Mouse (Mus musculus) heart, adult 2 months (tissue): Measurements from ENCODE around the gene Xylt1. TPM values are rescaled to one million over a fixed set of nuclear protein-coding genes. Genes with fewer than 3 reads are reported as not detected.

Experiments used
- DNase-seq, 2 experiments: peaks; one replicate each; pipeline ENCODE4 v3.0.0; 2021
- H3K27ac ChIP-seq: fragments of 200-600 bp; 2 replicates; pipeline ENCODE4 v1.8.1; 2022
- H3K27me3 ChIP-seq: fragments of 200-500 bp; 2 replicates; pipeline ENCODE4 v1.6.1; 2012; ENCODE audit warnings: mild to moderate bottlenecking, low read length, inconsistent platforms, mixed read lengths; ENCODE audit not compliant: control insufficient read depth, insufficient read depth
- H3K36me3 ChIP-seq: fragments of 200-500 bp; 2 replicates; pipeline ENCODE4 v1.6.1; 2012; ENCODE audit warnings: low read length, inconsistent platforms; ENCODE audit not compliant: control insufficient read depth, insufficient read depth
- H3K4me1 ChIP-seq: fragments of 200-500 bp; 2 replicates; pipeline ENCODE4 v1.6.1; 2011; ENCODE audit warnings: low read length; ENCODE audit not compliant: control insufficient read depth, insufficient read depth
- H3K4me3 ChIP-seq: fragments of 200-600 bp; 2 replicates; pipeline ENCODE4 v1.8.1; 2022
- H3K79me2 ChIP-seq: fragments of 200-500 bp; replicated peaks from 2 replicates; pipeline ENCODE4 v1.6.1; 2012; ENCODE audit warnings: mild to moderate bottlenecking, inconsistent platforms, low read length, moderate library complexity, mixed read lengths; ENCODE audit not compliant: control insufficient read depth, insufficient read depth
- H3K9ac ChIP-seq: fragments of 200-500 bp; 2 replicates; pipeline ENCODE4 v1.6.1; 2012; ENCODE audit warnings: low read depth, mild to moderate bottlenecking, control low read depth, inconsistent platforms, low read length, mixed read lengths
- CTCF ChIP-seq: fragments of 200-600 bp; IDR thresholded peaks from 2 replicates; pipeline ENCODE4 v1.8.1; 2022; ENCODE audit warnings: antibody characterized with exemption, mild to moderate bottlenecking, moderate library complexity
- EP300 ChIP-seq: fragments of 200-500 bp; IDR thresholded peaks from 2 replicates; pipeline ENCODE4 v1.6.1; 2011; ENCODE audit warnings: low read depth, low read length, control low read depth; ENCODE audit not compliant: insufficient read depth
- POLR2A ChIP-seq: fragments of 200-500 bp; IDR thresholded peaks from 2 replicates; pipeline ENCODE4 v1.6.1; 2011; ENCODE audit warnings: mild to moderate bottlenecking, low read depth, low read length, control low read depth; ENCODE audit not compliant: insufficient read depth
- WGBS: fragments of 180-500 bp; shearing (Covaris S2); methylation state at CpG from one replicate; pipeline ENCODE4 v1.1.7; 2018; 5-methylcytosine and 5-hydroxymethylcytosine counted together
- intact Hi-C: fragments of 180-260 bp; cut with DNase I; formaldehyde crosslinking; loops from one replicate; pipeline ENCODE4 v1.15.1; 2025
- polyA plus RNA-seq: library from polyadenylated mRNA; depleted of rRNA; stranded (reverse); fragments of >200 nt; gene quantifications from 2 replicates; pipeline ENCODE4 v1.2.3, GENCODE M21; 2012
- total RNA-seq, 2 experiments: library from RNA; stranded (reverse); gene quantifications; 2 replicates each; pipeline ENCODE4 v1.2.3; 2021

Gene Xylt1
- total and polyA plus RNA-seq, 3 experiments, result 1.2 to 2.3 (median 1.4) TPM

DNA sequence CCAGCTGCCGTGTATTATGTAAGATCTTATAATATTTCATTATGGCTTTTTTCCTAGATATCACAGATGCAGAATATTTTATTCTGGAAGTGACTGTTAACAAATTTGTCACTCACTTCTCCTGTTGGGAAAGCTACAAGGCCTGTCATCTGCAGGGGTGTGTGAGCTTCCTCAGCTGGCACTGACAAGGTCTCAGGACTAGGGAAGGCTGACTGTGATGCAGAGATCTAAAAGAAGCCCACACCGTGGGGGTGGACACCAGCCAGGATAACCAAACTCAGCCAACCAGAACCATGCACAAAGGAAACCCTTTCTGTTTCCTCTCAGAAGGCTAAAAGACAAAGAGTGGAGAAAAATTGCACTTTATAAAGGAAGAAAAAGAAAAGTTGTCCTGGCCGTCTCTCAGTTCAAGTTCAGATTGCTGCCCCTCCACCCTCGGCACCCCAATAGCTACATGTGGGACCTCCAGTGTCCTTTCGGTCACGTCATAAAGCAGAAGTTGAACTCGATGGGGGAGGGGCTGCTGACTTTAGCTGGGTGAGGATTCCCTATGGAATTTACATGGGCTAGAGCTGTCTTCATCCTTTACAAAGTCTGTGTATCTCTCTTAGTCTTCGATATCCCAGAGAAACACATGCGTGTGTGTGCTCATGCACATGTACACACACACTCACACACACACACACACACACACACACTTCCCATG lies 109.9 kb downstream of the Xylt1 start:
- intact Hi-C loops, result no loop called here
- H3K36me3 ChIP-seq, result no peaks in the 10 kb centered on the region; the same call in 1 of the 2 replicates
- H3K9ac ChIP-seq, result no peak overlapping the region
- peaks cover 5% of the 10 kb centered on the region for H3K4me1 ChIP-seq
- H3K4me3 ChIP-seq, result no peak overlapping the region
- TF ChIP-seq POLR2A (no peak), CTCF (no peak), EP300 (no peak)
- DNase-seq, result no peak
- H3K27me3 ChIP-seq, result no peaks in the 10 kb centered on the region
- H3K79me2 ChIP-seq, result no peaks in the 10 kb centered on the region
- 59% methylated on average over 9 of the region's 9 CpGs for WGBS
- no peak overlapping the region for H3K27ac ChIP-seq

DNA sequence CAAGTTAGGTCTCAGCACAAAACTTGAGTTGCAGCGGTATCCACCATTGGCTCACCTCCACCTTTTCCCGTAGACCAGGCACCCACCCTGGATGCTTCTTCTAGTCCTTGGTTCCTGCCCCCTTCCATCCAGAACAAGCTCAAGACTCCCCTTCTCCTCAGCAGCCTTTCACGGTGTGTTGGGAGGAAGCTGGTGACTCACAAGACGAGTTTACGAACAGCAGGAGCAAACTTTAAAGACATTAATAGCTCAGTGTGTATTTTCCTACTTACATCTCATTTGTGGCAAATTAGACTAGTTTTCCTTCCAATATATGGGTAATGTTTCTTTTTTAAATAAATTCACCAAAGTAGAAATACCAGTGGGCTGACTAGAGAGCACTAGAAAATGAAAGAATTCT lies 110.7 kb downstream of the Xylt1 start:
- Histone ChIP-seq H3K36me3 (no peaks in the 10 kb centered on the region; the same call in 1 of the 2 replicates), H3K4me3 (no peak overlapping the region), H3K4me1 (peaks cover 5% of the 10 kb centered on the region), H3K9ac (no peak overlapping the region), H3K27ac (no peak overlapping the region), H3K79me2 (no peaks in the 10 kb centered on the region), H3K27me3 (no peaks in the 10 kb centered on the region)
- DNase-seq, result no peak
- WGBS, result 63% methylated on average over 5 of the region's 5 CpGs
- intact Hi-C loops, result no loop called here
- TF ChIP-seq POLR2A (no peak), CTCF (no peak), EP300 (no peak)

DNA sequence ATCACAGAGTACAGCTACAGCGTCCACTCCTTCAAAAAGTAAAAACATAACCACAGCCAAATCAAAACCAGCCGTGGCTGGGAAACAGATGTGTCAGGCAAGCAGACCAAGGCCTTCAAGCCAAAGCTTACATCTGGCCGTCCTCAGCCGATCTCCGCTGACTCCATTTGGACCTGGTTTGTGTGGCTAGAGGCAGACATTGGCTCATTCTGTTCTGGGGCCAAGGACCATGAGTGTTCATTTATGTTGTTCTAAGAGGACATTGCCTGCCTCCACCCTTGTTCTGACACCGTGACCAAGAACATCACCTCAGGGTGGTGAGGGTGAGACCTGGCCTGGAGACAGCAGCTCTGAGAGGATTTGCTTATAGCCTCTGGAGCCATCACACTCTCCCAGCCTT lies 113.4 kb downstream of the Xylt1 start:
- DNase-seq, result peak; percentile 52 to 77
- H3K79me2 ChIP-seq, result no peaks in the 10 kb centered on the region
- peak overlapping the region; percentile 45; the same call in 1 of the 2 replicates for H3K27ac ChIP-seq
- intact Hi-C loops, result no loop called here
- no peak overlapping the region for H3K9ac ChIP-seq
- TF ChIP-seq EP300 (peak; percentile 81), POLR2A (no peak)
- no peak overlapping the region for H3K4me3 ChIP-seq
- no peaks in the 10 kb centered on the region for H3K36me3 ChIP-seq
- H3K4me1 ChIP-seq, result peaks cover 5% of the 10 kb centered on the region
- H3K27me3 ChIP-seq, result no peaks in the 10 kb centered on the region
- WGBS, result 82% methylated on average over 6 of the region's 6 CpGs

DNA sequence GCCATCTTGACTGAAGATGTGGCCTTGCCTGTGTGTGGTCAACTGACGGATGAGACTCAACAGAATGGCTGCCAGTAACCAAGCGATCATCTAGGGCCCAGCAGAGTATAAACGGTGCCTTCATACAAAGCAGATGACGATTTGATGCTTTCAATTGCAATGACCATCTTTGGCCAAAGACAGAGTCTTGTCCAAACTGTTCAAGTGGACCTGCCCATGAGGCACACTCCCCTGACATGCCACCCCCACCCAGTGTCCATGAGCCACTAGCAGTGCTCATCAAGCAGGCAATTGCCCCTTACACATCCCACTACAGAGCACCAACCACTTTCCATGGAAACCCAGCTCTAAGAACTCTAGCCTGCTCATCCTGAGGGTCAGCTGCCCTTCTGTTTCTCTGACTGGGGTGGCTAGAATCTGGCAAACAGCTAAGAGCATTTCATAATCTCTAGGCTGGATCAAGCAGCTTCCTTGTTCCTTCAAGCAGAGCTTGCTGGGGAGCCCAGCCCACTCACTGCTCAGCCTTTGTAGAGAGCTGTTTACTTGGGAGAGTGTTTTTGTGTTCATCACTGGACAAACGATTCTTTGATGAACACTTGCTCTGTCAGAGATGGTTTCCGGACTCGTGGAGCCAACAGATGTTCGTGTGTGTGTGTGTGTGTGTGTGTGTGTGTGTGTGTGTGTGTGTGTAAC lies 114.0 kb downstream of the Xylt1 start:
- intact Hi-C loops, result no loop called here
- Histone ChIP-seq H3K4me3 (no peak overlapping the region), H3K9ac (no peak overlapping the region), H3K79me2 (no peaks in the 10 kb centered on the region), H3K36me3 (no peaks in the 10 kb centered on the region), H3K27me3 (no peaks in the 10 kb centered on the region), H3K27ac (peak overlapping the region; percentile 45; the same call in 1 of the 2 replicates), H3K4me1 (peaks cover 5% of the 10 kb centered on the region)
- 73% methylated on average over 8 of the region's 8 CpGs for WGBS
- TF ChIP-seq EP300 (no peak), CTCF (no peak), POLR2A (no peak)
- peak; percentile 39 to 45 for DNase-seq

DNA sequence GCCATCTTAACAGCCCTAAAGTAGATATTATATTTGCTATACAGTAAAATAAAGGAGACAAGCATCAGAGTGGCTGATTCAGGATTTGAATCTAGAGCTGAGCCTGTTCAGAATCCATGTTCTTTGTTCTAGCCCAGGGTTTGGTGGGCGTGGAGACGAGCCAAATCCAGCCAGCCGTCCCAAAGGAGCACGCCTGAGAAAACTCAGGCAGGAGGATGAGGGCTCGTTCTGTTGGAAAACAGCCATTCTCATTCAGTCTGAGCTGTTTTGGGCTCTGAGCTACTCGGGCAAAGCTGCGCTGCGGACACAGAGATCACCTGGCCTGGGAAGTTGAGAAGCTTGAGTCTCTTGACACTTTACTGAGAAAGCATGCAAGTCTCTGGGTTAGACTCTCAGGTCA lies 115.0 kb downstream of the Xylt1 start:
- no peak overlapping the region for H3K27ac ChIP-seq
- H3K4me3 ChIP-seq, result no peak overlapping the region
- 60% methylated on average over 8 of the region's 8 CpGs for WGBS
- H3K4me1 ChIP-seq, result peaks cover 3% of the 10 kb centered on the region
- intact Hi-C loops, result no loop called here
- no peak for DNase-seq
- no peak overlapping the region for H3K9ac ChIP-seq
- H3K79me2 ChIP-seq, result no peaks in the 10 kb centered on the region
- TF ChIP-seq CTCF (no peak), POLR2A (no peak), EP300 (no peak)
- H3K27me3 ChIP-seq, result no peaks in the 10 kb centered on the region
- H3K36me3 ChIP-seq, result no peaks in the 10 kb centered on the region

DNA sequence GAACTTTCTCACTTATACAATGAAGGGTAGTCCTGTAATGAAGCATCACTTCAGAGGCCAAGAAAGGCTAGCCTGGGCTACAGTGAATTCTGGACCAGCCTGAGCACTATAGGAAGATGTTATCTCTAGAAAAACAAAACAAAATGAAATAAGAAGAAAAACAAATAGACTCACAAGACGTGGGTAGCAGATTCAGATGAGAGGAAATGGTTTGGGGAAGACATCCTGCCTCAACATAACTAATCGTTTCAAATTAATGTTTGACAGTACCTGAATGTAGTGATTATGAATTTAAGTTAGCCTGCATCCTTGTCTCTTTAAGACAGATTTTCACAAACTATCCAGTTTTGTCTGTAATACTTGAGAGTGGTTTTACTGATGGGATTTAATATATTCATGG lies 117.4 kb downstream of the Xylt1 start:
- WGBS, result 53% methylated on average over 2 of the region's 2 CpGs
- TF ChIP-seq EP300 (no peak), POLR2A (no peak), CTCF (no peak)

More for the DNA sequence above, 117.4 kb downstream of the Xylt1 start:
- no peak for DNase-seq
- Histone ChIP-seq H3K4me3 (no peak overlapping the region), H3K27ac (no peak overlapping the region), H3K36me3 (no peaks in the 10 kb centered on the region), H3K79me2 (no peaks in the 10 kb centered on the region), H3K4me1 (peaks cover 2% of the 10 kb centered on the region; the same call in 1 of the 2 replicates), H3K9ac (no peak overlapping the region), H3K27me3 (no peaks in the 10 kb centered on the region)
- intact Hi-C loops, result no loop called here
